Mouse (Mus musculus) bone marrow, adult 2 months (tissue): ENCODE measurements around the gene Med29.

Source experiments
- CTCF ChIP-seq: fragments of 200-500 bp; IDR thresholded peaks from 2 replicates; pipeline ENCODE4 v1.5.1; 2011; ENCODE audit warnings: low read length, control low read depth; ENCODE audit not compliant: control insufficient read depth, insufficient read depth
- POLR2A ChIP-seq: fragments of 200-500 bp; IDR thresholded peaks from 2 replicates; pipeline ENCODE4 v1.6.1; 2011; ENCODE audit warnings: low read depth, mild to moderate bottlenecking, control low read depth, low read length, borderline replicate concordance; ENCODE audit not compliant: control insufficient read depth

DNA sequence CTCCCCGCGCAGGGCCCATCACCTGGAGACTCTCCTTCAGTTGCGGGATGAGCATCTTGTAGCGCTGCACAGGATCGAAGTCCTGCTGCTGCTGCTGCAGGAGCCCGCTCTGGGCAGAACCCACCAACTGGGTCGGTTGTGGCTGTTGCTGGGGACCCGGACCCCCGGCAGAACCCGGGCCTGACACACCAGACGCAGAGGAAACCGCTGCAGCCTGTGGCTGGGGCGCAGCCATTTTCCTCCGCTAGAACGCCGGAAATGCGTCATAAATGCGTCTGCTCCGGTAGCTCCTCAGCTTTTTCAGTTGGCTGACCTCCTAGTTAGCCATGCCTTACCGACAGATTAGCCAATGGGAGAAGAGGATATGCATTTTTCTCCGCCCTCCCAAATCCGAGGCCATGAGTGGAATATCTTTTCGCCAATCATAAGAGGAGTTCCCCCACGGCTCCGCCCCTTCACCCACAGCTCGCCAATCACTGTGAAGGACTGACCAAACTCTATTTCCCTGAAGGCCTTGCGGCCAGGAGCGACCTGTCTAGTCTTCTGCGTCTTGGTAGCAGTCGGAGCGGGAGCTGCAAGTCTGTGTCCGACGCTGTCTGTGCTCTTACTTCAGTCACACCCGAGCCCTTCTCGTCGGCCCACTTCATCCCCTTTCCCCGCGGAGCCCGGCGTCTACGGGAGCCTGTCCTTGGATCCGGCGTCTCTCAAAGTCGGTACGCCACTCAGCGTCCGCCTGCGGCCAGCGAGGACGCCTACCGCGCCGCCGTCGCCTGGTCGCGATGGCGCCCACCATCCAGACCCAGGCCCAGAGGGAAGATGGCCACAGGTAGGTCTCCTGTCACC lies at the start of gene Med29, which contains the start of gene Paf1:
- TF ChIP-seq CTCF (no peak), POLR2A (peak; percentile 95)
